Mouse (Mus musculus) hindbrain, embryonic 16.5 days (tissue): ENCODE results near the gene Map2k6. TPM values are rescaled to one million over a fixed set of nuclear protein-coding genes. Genes with fewer than 3 reads are reported as not detected.
A peak's percentile ranks its signal among the peaks of the same experiment; 100 is the strongest.

Source experiments
- ATAC-seq: fragments of 200-750 bp; cut with Nextera tagmentation; 2 replicates; pipeline ENCODE4 v1.8.0; 2017; ENCODE audit warnings: moderate TSS enrichment, moderate library complexity
- H3K27ac ChIP-seq: fragments of 300-500 bp; sonication (generic); 2 replicates; pipeline ENCODE4 v1.5.1; 2014; ENCODE audit warnings: low read depth, mild to moderate bottlenecking, control low read depth, low read length, moderate library complexity
- H3K27me3 ChIP-seq: fragments of 300-500 bp; sonication (generic); replicated peaks from 2 replicates; pipeline ENCODE4 v1.6.1; 2014; ENCODE audit warnings: low read length; ENCODE audit not compliant: control insufficient read depth, insufficient read depth
- H3K36me3 ChIP-seq: fragments of 300-500 bp; sonication (generic); 2 replicates; pipeline ENCODE4 v1.6.1; 2014; ENCODE audit warnings: mild to moderate bottlenecking, low read length, moderate library complexity, mixed read lengths; ENCODE audit not compliant: control insufficient read depth, insufficient read depth
- H3K4me1 ChIP-seq: fragments of 300-500 bp; sonication (generic); 2 replicates; pipeline ENCODE4 v1.6.1; 2014; ENCODE audit warnings: low read depth, low read length; ENCODE audit not compliant: control insufficient read depth, insufficient read depth
- H3K4me2 ChIP-seq: fragments of 300-500 bp; sonication (generic); 2 replicates; pipeline ENCODE4 v1.6.1; 2014; ENCODE audit warnings: mild to moderate bottlenecking, low read length, control low read depth, moderate library complexity
- H3K4me3 ChIP-seq: fragments of 300-500 bp; sonication (generic); 2 replicates; pipeline ENCODE4 v1.5.1; 2014; ENCODE audit warnings: mild to moderate bottlenecking, low read length, control low read depth, moderate library complexity
- H3K9ac ChIP-seq: fragments of 300-500 bp; sonication (generic); 2 replicates; pipeline ENCODE4 v1.6.1; 2014; ENCODE audit warnings: low read depth, mild to moderate bottlenecking, control low read depth, low read length, moderate library complexity
- H3K9me3 ChIP-seq: fragments of 300-500 bp; sonication (generic); 2 replicates; pipeline ENCODE4 v1.6.1; 2014; ENCODE audit warnings: mild to moderate bottlenecking, low read length, moderate library complexity; ENCODE audit not compliant: control insufficient read depth
- WGBS: fragments of 180-500 bp; shearing (Covaris S2); extraction: QIAGEN DNeasy Blood & Tissue Kit; methylation state at CpG from one replicate; pipeline ENCODE4 v1.1.7; 2014; 5-methylcytosine and 5-hydroxymethylcytosine counted together
- polyA plus RNA-seq: library from polyadenylated mRNA; unstranded; fragments of >200 nt; fragmentation: Nextera tagmentation; extraction: Ambion mirVana; gene quantifications from 2 replicates; pipeline ENCODE4 v1.2.1, GENCODE M21; 2015

Map2k6 gene
- polyA plus RNA-seq, 1 experiment from 2014 or later = 24.4 TPM

DNA sequence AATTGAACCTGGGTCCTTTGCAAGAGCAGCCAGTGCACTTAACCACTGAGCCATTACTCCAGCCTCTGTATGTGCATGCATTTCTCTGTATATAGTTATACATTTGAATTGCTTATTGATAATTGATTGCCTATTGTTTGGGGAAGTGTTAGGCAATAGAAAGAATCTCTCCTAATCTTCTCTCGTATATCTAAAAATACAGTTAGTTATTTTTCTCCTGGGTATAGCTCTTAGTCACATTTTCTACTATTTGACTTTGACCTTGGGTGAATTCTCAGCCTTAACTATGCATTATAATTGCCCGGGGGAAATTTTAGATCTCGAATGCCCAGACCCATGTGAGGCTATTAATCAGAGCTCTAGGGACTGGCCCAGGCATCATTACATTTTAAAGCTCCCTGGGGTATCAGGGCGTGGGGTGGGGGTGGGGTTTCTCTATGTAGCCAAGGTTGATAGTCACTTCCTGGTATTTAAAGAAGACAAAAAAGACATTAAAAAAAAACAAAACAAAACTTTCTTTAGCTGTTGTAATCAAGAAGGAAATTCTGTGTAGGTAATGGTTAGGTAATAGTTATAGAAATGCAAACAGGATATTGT lies 39.9 kb downstream of the Map2k6 start:
- no peak overlapping the region for H3K9ac ChIP-seq
- H3K9me3 ChIP-seq = no peaks in the 10 kb centered on the region
- no peaks in the 10 kb centered on the region for H3K36me3 ChIP-seq
- H3K4me3 ChIP-seq = no peak overlapping the region
- no peak overlapping the region for H3K4me2 ChIP-seq
- H3K27ac ChIP-seq = no peak overlapping the region
- H3K27me3 ChIP-seq = no peaks in the 10 kb centered on the region
- H3K4me1 ChIP-seq = no peaks in the 10 kb centered on the region
- no peak for ATAC-seq
- 57% methylated on average over 4 of the region's 4 CpGs for WGBS

DNA sequence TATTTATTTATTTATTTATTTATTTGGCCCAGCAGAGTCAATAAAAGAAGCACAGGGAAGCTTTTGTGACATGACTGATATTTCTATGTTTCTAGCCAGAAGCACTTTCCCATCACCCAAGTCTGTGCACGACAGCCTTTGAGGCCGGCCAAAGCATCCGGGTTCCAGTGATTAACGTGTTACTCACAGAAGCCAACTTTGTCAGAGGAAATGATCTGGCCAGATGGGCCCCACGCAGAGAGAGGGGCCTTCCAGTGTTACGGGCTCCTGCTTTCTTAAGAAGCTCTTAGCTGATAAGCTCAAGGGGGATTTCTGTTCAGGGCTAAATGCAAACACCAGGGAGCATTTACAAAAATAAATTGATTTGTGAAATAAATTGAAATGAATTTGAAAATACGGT lies 40.4 kb downstream of the Map2k6 start:
- no peaks in the 10 kb centered on the region for H3K36me3 ChIP-seq
- H3K4me3 ChIP-seq = no peak overlapping the region

DNA sequence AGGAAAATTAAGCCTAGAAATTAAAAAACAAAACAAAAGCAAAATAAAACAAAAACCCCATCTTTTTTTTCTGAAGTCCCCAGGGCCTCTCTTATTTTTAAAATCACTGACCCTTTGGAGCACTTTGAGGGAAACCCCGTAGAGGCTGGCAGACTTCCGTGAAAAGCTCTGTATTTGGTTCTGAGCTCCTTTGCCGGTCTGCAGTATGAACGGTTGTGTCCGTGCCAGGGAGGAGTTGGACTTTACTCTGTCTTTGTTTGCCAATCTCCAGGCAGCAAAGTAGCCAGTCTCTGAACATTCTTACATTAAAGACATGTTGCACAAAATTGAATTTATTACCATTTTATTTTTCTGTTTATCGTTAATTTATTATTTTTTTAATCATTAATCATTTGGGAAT lies 45.7 kb downstream of the Map2k6 start:
- H3K27ac ChIP-seq = no peak overlapping the region
- ATAC-seq = no peak
- WGBS = 65% methylated on average over 6 of the region's 6 CpGs

More for the DNA sequence above, 40.4 kb downstream of the Map2k6 start:
- Histone ChIP-seq H3K9me3 (no peaks in the 10 kb centered on the region), H3K4me1 (no peaks in the 10 kb centered on the region), H3K27me3 (no peaks in the 10 kb centered on the region), H3K9ac (no peak overlapping the region), H3K4me2 (no peak overlapping the region), H3K27ac (no peak overlapping the region)
- ATAC-seq = no peak
- WGBS = 45% methylated on average over 7 of the region's 7 CpGs

DNA sequence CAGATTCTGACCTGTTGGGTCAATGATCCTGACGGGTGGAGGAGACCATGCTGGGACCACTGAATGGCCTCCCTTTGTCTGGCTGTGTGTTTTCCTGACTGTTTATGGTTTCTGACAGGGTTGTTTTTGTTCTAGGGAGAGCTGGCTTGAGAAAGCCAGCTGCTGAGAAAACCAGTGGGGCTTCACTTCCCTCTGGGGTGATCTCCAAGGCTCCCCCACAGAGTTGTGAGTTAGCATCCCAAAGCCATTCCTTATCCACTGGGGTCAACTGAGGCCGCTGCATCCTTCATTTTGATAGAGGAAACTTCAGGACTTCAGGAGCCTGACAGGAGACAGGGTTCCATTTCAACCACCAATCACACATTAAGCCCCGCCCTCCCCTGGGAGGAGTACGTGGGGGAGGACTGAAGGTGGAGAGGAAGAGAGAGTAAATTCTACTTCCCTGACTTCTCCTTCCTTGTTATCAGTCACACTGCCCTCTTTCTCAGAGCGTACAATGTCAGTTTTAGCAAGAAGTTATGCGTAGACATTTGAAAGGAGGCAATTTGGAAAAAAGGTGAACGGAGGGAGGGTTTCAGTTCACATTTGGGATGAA lies 49.3 kb downstream of the Map2k6 start:
- 12% methylated on average over 7 of the region's 7 CpGs for WGBS
- Histone ChIP-seq H3K4me1 (peaks cover 24% of the 10 kb centered on the region), H3K9me3 (no peaks in the 10 kb centered on the region), H3K9ac (no peak overlapping the region), H3K27me3 (peaks cover 2% of the 10 kb centered on the region; the same call in 1 of the 2 replicates), H3K36me3 (no peaks in the 10 kb centered on the region), H3K4me3 (peak overlapping the region; percentile 20), H3K4me2 (peak overlapping the region; percentile 52), H3K27ac (no peak overlapping the region)
- ATAC-seq = 0 out of 2 replicates have a peak, but pooled peaks have one; percentile 35

More for the DNA sequence above, 45.7 kb downstream of the Map2k6 start:
- Histone ChIP-seq H3K4me3 (no peak overlapping the region), H3K9ac (no peak overlapping the region), H3K27me3 (peaks cover 2% of the 10 kb centered on the region; the same call in 1 of the 2 replicates), H3K4me2 (no peak overlapping the region), H3K4me1 (peaks cover 17% of the 10 kb centered on the region), H3K36me3 (no peaks in the 10 kb centered on the region), H3K9me3 (no peaks in the 10 kb centered on the region)

DNA sequence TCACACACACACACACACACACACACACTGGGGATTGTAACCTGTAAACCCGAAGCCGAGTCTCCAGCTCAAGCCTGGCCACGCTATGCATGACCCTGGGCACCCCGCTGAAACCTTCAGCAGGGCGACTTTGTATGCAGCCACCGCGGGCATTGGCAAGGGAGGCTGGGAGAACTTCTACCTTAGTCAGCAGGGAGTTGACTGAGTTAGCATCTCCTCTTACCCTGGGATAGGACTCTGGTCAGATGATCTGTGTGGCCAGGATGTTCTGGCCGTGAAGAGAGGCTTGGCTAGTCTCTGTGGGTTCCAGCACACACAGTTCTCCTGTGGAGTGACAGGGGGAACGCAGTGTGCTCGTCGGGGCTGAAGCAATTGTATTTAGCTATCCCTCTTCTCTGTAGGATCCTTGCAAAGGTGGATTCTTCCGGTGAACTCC lies 49.8 kb downstream of the Map2k6 start:
- H3K4me1 ChIP-seq = peaks cover 24% of the 10 kb centered on the region
- H3K27ac ChIP-seq = no peak overlapping the region; the same call in 1 of the 2 replicates
- peak overlapping the region; percentile 50 for H3K9ac ChIP-seq
- H3K4me3 ChIP-seq = peak overlapping the region; percentile 20
- H3K4me2 ChIP-seq = peak overlapping the region; percentile 52
- WGBS = 2% methylated on average over 12 of the region's 12 CpGs
- ATAC-seq = peak; percentile 44; the same call in 1 of the 2 replicates
- H3K27me3 ChIP-seq = peaks cover 2% of the 10 kb centered on the region; the same call in 1 of the 2 replicates
- H3K36me3 ChIP-seq = no peaks in the 10 kb centered on the region
- no peaks in the 10 kb centered on the region for H3K9me3 ChIP-seq

DNA sequence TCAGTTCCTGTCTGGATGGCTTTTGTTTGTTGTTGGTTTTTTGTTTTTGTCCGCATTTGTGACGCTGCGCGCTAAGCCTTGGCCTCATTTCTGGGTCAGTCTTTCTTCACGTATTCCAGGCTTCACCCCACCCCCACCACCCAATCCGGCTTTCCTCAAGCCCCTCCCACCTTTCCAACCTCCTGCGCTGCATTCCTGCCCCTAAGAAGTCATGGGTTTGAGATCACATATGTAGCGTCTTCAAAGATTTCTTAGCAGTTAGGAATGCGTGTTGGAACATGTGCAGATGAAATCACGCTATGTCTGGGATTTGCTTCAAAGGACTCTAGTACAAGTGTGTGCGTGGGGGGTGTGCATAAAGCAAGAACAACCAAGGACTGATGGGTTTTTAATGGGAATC lies 50.3 kb downstream of the Map2k6 start:
- Histone ChIP-seq H3K27me3 (peaks cover 2% of the 10 kb centered on the region; the same call in 1 of the 2 replicates), H3K27ac (no peak overlapping the region; the same call in 1 of the 2 replicates), H3K4me3 (peak overlapping the region; percentile 20), H3K4me2 (peak overlapping the region; percentile 52), H3K9me3 (no peaks in the 10 kb centered on the region), H3K36me3 (no peaks in the 10 kb centered on the region), H3K4me1 (peaks cover 24% of the 10 kb centered on the region), H3K9ac (peak overlapping the region; percentile 50)
- no peak for ATAC-seq
- 8% methylated on average over 11 of the region's 11 CpGs for WGBS

DNA sequence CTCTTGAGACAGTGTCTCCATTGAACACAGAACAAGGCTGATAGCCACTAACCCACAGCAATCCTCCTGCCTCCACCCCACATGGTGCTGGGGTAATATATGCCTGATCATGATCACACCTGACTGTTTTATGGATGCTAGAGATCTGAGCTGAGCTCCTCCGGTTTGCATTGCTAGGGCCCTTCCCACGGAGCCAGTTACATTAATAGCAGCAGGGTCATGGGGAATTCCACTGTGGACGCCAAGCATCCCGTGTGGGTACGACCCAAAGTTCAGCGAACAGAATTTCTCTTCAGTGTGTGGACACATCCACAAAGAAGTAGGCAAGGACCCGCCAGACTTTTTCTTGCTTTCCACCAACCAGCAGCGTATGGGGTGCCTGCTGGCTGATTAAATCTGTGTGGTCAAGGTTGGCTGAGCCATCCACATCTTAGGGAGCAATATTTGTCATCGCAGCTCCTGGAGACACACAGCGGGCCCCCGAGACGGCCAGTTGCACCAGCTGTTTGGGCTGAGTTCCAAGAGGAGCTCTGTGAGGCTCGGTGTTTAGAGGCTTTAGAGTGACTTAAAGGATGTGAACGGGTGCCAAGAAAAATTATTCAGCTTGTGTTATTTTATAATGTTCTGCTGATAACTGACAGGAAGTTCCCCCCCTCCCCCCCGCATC lies 51.3 kb downstream of the Map2k6 start:
- no peak overlapping the region for H3K27ac ChIP-seq
- no peak overlapping the region for H3K4me3 ChIP-seq
- no peaks in the 10 kb centered on the region for H3K9me3 ChIP-seq
- H3K27me3 ChIP-seq = peaks cover 2% of the 10 kb centered on the region; the same call in 1 of the 2 replicates
- 0 out of 2 replicates have a peak, but pooled peaks have one; percentile 9 for ATAC-seq
- no peaks in the 10 kb centered on the region for H3K36me3 ChIP-seq
- H3K4me2 ChIP-seq = 0 out of 2 replicates have a peak overlapping the region, but pooled peaks have one; percentile 19
- H3K4me1 ChIP-seq = peaks cover 24% of the 10 kb centered on the region
- WGBS = 35% methylated on average over 15 of the region's 15 CpGs
- H3K9ac ChIP-seq = no peak overlapping the region

DNA sequence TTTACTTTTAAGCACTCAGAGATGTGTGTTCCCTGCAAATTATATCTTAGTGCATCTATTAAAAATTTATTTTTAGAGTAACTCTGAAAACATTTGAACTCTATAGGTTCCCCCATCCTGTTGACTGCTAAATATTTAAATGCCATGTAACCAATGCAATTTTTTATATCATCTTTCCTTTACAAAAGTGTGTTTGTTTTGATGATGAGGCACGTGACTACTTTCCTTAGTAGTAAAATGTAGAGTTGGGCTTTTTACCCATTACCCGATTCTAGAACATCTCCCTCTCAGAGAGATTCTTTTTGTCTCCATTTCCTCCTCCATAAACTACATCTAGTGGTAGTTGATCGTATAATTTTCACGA lies 51.8 kb downstream of the Map2k6 start:
- H3K4me3 ChIP-seq = no peak overlapping the region
- no peak overlapping the region for H3K27ac ChIP-seq
- no peak overlapping the region for H3K9ac ChIP-seq
- H3K9me3 ChIP-seq = no peaks in the 10 kb centered on the region
- no peak overlapping the region for H3K4me2 ChIP-seq
- peaks cover 24% of the 10 kb centered on the region for H3K4me1 ChIP-seq
- WGBS = 88% methylated on average over 4 of the region's 4 CpGs
- H3K36me3 ChIP-seq = no peaks in the 10 kb centered on the region
- H3K27me3 ChIP-seq = peaks cover 2% of the 10 kb centered on the region; the same call in 1 of the 2 replicates
- no peak for ATAC-seq

DNA sequence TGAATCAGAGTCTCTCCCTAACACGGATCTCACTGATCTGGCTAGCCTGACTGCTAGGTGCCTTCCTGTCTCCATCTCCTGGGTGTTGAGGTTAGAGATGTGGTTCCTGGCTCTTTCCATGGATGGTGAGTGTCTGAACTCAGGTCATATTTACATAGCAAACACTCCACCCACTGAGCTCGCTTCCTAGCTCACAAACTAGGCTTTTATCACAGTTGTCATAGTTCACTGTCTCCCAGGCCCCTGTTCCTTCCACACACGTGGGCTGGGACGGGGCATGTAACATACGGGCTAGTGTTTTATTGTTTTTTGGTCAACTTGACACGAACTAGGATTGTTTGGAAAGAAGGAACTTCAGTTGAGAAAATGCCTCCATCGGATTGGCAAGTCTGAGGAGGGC lies 52.7 kb downstream of the Map2k6 start:
- no peaks in the 10 kb centered on the region for H3K9me3 ChIP-seq
- no peaks in the 10 kb centered on the region for H3K36me3 ChIP-seq
- H3K4me3 ChIP-seq = no peak overlapping the region
- no peak for ATAC-seq
- no peak overlapping the region for H3K27ac ChIP-seq
- 82% methylated on average over 7 of the region's 7 CpGs for WGBS
- H3K27me3 ChIP-seq = peaks cover 2% of the 10 kb centered on the region; the same call in 1 of the 2 replicates
- no peak overlapping the region for H3K4me2 ChIP-seq
- no peak overlapping the region for H3K9ac ChIP-seq
- peaks cover 24% of the 10 kb centered on the region for H3K4me1 ChIP-seq
